Mouse (Mus musculus): ENCODE measurements around the gene Gpr156. TPM values are rescaled to one million over a fixed set of nuclear protein-coding genes. Genes with fewer than 3 reads are reported as not detected.
A peak's percentile ranks its signal among the peaks of the same experiment; 100 is the strongest.

Gpr156 gene
- total and polyA plus RNA-seq, 3 experiments = 0.05 TPM; not detected in 2

DNA sequence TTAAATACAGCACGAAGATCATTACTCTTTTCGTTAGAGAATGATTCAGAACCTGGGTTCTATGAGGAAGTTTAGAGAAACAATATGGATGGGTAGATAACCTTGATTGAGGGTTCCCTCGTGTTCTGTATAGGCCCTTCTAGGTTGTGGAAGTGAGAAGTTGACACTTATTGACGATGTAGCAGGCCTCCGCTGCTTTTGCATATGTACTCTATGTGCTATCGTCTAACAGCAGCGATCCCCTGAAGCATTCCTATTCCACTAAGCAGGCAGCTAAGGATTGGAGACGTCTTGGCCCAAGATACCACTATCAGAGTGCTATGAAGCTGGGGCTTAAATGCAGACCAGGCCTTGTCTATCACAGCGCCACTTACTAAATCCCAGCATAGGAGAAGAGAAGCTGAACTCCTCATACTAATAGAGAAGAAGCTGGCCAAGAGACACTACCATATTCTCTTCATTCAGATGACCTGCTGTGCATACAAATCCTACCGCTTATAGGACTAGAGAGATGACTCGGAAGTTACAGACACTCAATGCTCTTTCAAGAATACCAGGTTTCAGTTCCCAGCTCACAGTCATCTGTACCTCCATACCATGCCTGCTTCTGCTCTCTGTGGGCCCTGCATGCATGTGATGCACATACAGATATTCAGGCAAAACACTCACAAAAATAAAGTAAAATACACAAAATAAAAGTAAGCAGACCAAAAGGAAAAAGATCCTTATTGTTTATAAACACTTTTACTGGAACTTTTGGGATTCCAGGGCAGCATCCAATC is 23.0 kb downstream of the Gpr156 start:
- ATAC-seq (ENCODE audit: extremely low read depth, insufficient number of reproducible peaks, low FRiP score, poor library complexity, severe bottlenecking) = no peak
- no peak for DNase-seq (ENCODE audit: low spot score)
- Histone ChIP-seq H3K9me3 (replicated peaks) (no peaks in the 10 kb centered on the region), H3K4me1 (ENCODE audit: insufficient read depth, low read depth, low read length) (no peaks in the 10 kb centered on the region), H3K36me3 (replicated peaks) (no peaks in the 10 kb centered on the region), H3K4me3 (ENCODE audit: low read depth, low read length) (no peak overlapping the region), H3K27me3 (ENCODE audit: insufficient read depth, low read length) (no peaks in the 10 kb centered on the region)
- TF ChIP-seq CTCF (IDR thresholded peaks at IDR 0.05; ENCODE audit: low read depth, low read length) = no peak
- TF ChIP-seq GATA1 (IDR thresholded peaks at IDR 0.05; ENCODE audit: borderline replicate concordance, low read length) = no peak
- no peak for TF ChIP-seq POLR2AphosphoS5 (IDR thresholded peaks at IDR 0.05; ENCODE audit: insufficient replicate concordance, low read depth, low read length)
- TF ChIP-seq GATA2 (IDR thresholded peaks at IDR 0.05; ENCODE audit: borderline replicate concordance, low read depth, low read length) = no peak
- TF ChIP-seq TAL1 (conservative IDR thresholded peaks at IDR 0.05; ENCODE audit: low read depth, low read length) = no peak

DNA sequence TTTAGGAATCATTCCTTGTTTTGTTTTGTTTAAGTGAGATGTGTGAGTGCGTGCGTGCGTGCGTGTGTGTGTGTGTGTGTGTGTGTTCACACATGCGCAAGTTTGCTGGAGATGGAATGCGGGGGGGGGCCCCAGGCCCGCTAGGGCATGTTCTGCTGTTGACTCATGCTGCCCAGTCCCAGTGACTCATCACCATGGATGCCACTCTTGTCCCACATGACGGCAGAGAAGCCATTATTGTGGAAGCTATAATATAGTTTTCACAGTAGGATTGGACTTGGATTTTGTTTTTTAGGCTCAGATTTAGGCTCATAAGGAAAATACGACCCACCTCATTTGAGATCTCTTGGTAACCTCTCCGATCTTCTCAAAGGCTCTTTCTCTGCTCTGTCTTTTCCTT is 24.0 kb downstream of the Gpr156 start:
- ATAC-seq (ENCODE audit: extremely low read depth, insufficient number of reproducible peaks, low FRiP score, poor library complexity, severe bottlenecking) (no peak), DNase-seq (ENCODE audit: low spot score) (no peak)
- no peaks in the 10 kb centered on the region for H3K4me1 ChIP-seq (ENCODE audit: insufficient read depth, low read depth, low read length)
- H3K27me3 ChIP-seq (ENCODE audit: insufficient read depth, low read length) = no peaks in the 10 kb centered on the region
- no peak overlapping the region for H3K4me3 ChIP-seq (ENCODE audit: low read depth, low read length)
- no peak for TF ChIP-seq TAL1 (conservative IDR thresholded peaks at IDR 0.05; ENCODE audit: low read depth, low read length)
- no peak for TF ChIP-seq POLR2AphosphoS5 (IDR thresholded peaks at IDR 0.05; ENCODE audit: insufficient replicate concordance, low read depth, low read length)
- no peak for TF ChIP-seq GATA2 (IDR thresholded peaks at IDR 0.05; ENCODE audit: borderline replicate concordance, low read depth, low read length)
- no peak for TF ChIP-seq GATA1 (IDR thresholded peaks at IDR 0.05; ENCODE audit: borderline replicate concordance, low read length)
- no peak for TF ChIP-seq CTCF (IDR thresholded peaks at IDR 0.05; ENCODE audit: low read depth, low read length)
- no peaks in the 10 kb centered on the region for H3K36me3 ChIP-seq (replicated peaks)
- H3K9me3 ChIP-seq (replicated peaks) = no peaks in the 10 kb centered on the region

DNA sequence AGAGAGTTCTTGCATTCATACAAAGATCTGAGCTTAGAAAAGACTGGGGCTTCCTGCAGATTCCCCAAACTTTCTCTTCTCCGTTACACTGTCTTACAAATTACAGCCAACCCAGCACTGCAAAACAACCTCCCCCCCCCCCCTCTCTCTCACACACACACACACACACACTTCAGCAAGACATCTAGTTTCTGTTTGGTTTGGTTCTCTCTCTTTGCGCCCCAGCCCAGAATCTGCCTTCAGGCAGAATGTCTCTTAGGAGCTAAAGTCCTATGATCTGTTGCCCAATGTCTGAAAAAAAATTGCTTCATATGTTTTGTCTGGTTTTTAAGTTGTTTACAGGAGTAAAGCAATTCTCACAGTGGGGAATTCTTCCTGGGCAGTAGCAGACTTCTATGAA is 27.4 kb downstream of the Gpr156 start:
- Histone ChIP-seq H3K4me1 (ENCODE audit: insufficient read depth, low read depth, low read length) (no peaks in the 10 kb centered on the region), H3K36me3 (replicated peaks) (no peaks in the 10 kb centered on the region), H3K4me3 (ENCODE audit: low read depth, low read length) (no peak overlapping the region), H3K27me3 (ENCODE audit: insufficient read depth, low read length) (no peaks in the 10 kb centered on the region), H3K9me3 (replicated peaks) (no peaks in the 10 kb centered on the region)
- DNase-seq (ENCODE audit: low spot score) (no peak), ATAC-seq (ENCODE audit: extremely low read depth, insufficient number of reproducible peaks, low FRiP score, poor library complexity, severe bottlenecking) (no peak)
- TF ChIP-seq CTCF (IDR thresholded peaks at IDR 0.05; ENCODE audit: low read depth, low read length) (no peak), GATA1 (IDR thresholded peaks at IDR 0.05; ENCODE audit: borderline replicate concordance, low read length) (no peak), GATA2 (IDR thresholded peaks at IDR 0.05; ENCODE audit: borderline replicate concordance, low read depth, low read length) (no peak), TAL1 (conservative IDR thresholded peaks at IDR 0.05; ENCODE audit: low read depth, low read length) (no peak), POLR2AphosphoS5 (IDR thresholded peaks at IDR 0.05; ENCODE audit: insufficient replicate concordance, low read depth, low read length) (no peak)

DNA sequence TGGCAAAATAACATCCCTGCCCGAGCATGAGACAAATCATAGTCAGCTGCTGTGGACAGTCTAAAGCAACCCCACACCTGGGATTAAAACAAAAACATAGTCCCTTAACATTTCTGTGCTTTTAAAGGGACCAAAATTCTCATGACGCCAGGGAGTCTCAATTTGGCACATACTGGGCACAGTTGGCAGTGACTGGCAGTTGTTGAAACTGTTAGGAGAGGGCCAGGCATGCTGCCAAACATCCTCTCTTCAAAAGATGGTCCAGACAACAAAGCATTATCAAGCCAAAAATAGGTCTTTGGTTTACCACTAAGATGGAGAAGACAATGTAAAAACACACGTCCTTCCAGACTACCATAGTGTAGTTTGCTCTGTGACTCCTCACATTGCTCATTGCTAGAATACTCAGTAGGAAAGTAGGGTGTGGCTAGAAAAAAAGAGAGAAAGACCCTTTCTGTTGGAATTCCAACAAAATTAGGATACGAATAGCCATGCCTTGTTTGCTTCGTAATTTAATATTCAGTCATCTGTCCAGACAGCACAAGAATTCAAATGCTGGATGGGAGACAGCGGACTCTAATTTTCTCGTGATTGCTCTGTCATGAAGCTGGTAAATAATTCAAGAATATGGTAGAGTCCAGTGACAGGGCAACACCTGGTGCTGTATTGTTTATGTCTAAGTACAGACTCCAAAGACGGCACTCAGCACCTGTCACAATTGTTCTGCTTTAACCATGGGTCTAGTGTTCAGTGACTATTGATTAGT is 28.9 kb downstream of the Gpr156 start:
- H3K27me3 ChIP-seq (ENCODE audit: insufficient read depth, low read length) = peaks cover 9% of the 10 kb centered on the region; the same call in 1 of the 2 replicates
- no peaks in the 10 kb centered on the region for H3K4me1 ChIP-seq (ENCODE audit: insufficient read depth, low read depth, low read length)
- DNase-seq (ENCODE audit: low spot score) (no peak), ATAC-seq (ENCODE audit: extremely low read depth, insufficient number of reproducible peaks, low FRiP score, poor library complexity, severe bottlenecking) (no peak)
- H3K36me3 ChIP-seq (replicated peaks) = no peaks in the 10 kb centered on the region
- no peaks in the 10 kb centered on the region for H3K9me3 ChIP-seq (replicated peaks)
- TF ChIP-seq GATA2 (IDR thresholded peaks at IDR 0.05; ENCODE audit: borderline replicate concordance, low read depth, low read length) (no peak), TAL1 (conservative IDR thresholded peaks at IDR 0.05; ENCODE audit: low read depth, low read length) (no peak), POLR2AphosphoS5 (IDR thresholded peaks at IDR 0.05; ENCODE audit: insufficient replicate concordance, low read depth, low read length) (no peak), GATA1 (IDR thresholded peaks at IDR 0.05; ENCODE audit: borderline replicate concordance, low read length) (no peak), CTCF (IDR thresholded peaks at IDR 0.05; ENCODE audit: low read depth, low read length) (no peak)
- H3K4me3 ChIP-seq (ENCODE audit: low read depth, low read length) = no peak overlapping the region

DNA sequence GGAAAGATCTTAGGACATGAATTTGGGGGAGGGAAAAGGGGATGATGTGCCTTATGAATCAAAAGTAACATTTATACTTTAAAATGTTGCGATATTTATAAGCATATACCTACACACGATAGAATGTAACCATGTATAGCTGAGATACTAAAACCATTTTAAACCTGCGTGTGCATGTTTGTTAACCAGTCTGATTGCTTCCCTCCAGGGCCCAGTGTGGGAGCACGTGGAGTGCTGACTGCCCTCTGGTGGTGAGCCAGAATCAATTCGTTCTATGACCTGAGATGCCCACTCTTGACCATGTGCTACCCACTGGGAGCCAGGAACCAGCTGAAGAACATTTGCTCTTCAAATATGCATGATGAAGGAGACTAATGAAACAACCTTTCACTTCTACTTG is 30.9 kb downstream of the Gpr156 start:
- no peaks in the 10 kb centered on the region for H3K36me3 ChIP-seq (replicated peaks)
- no peaks in the 10 kb centered on the region for H3K9me3 ChIP-seq (replicated peaks)
- no peak for ATAC-seq (ENCODE audit: extremely low read depth, insufficient number of reproducible peaks, low FRiP score, poor library complexity, severe bottlenecking)
- H3K27me3 ChIP-seq (ENCODE audit: insufficient read depth, low read length) = peaks cover 14% of the 10 kb centered on the region
- H3K4me1 ChIP-seq (ENCODE audit: insufficient read depth, low read depth, low read length) = no peaks in the 10 kb centered on the region
- no peak for TF ChIP-seq POLR2AphosphoS5 (IDR thresholded peaks at IDR 0.05; ENCODE audit: insufficient replicate concordance, low read depth, low read length)
- TF ChIP-seq CTCF (IDR thresholded peaks at IDR 0.05; ENCODE audit: low read depth, low read length) = peak; percentile 65
- TF ChIP-seq TAL1 (conservative IDR thresholded peaks at IDR 0.05; ENCODE audit: low read depth, low read length) = no peak
- peak; percentile 20 for DNase-seq (ENCODE audit: low spot score)
- H3K4me3 ChIP-seq (ENCODE audit: low read depth, low read length) = no peak overlapping the region

DNA sequence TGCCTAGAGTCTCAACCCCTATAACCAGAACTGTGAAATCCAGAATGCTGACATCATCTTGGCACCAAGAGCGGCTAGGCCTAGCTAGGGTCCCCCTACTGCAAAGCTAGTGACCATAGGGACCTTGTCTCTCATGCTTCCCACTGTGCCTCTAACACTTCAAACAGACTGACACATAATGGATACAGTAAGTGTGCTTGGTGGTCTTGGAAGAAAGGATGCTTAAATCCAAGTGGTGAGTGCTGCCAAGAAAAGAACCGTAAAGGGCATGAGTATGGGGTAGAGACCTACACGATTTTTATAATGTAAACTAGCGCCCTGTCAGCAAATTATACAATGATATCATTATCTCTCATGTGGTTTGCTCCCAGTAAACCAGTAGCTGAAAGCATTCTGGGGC is 32.1 kb downstream of the Gpr156 start:
- no peak for ATAC-seq (ENCODE audit: extremely low read depth, insufficient number of reproducible peaks, low FRiP score, poor library complexity, severe bottlenecking)
- DNase-seq (ENCODE audit: low spot score) = no peak
- TF ChIP-seq GATA2 (IDR thresholded peaks at IDR 0.05; ENCODE audit: borderline replicate concordance, low read depth, low read length) = no peak
- TF ChIP-seq POLR2AphosphoS5 (IDR thresholded peaks at IDR 0.05; ENCODE audit: insufficient replicate concordance, low read depth, low read length) = no peak
- no peak for TF ChIP-seq TAL1 (conservative IDR thresholded peaks at IDR 0.05; ENCODE audit: low read depth, low read length)
- no peak for TF ChIP-seq CTCF (IDR thresholded peaks at IDR 0.05; ENCODE audit: low read depth, low read length)
- TF ChIP-seq GATA1 (IDR thresholded peaks at IDR 0.05; ENCODE audit: borderline replicate concordance, low read length) = no peak
- Histone ChIP-seq H3K9me3 (replicated peaks) (no peaks in the 10 kb centered on the region), H3K27me3 (ENCODE audit: insufficient read depth, low read length) (peaks cover 14% of the 10 kb centered on the region), H3K4me3 (ENCODE audit: low read depth, low read length) (no peak overlapping the region), H3K36me3 (replicated peaks) (no peaks in the 10 kb centered on the region), H3K4me1 (ENCODE audit: insufficient read depth, low read depth, low read length) (no peaks in the 10 kb centered on the region)
